Mouse (Mus musculus) cortical plate, adult 2 months (tissue): ENCODE measurements around the gene Snx29.
"Not testable (repeated sequence)": the region's sequence is repeated elsewhere in the genome, so short reads cannot be mapped to it uniquely, and the experiment has no call there.

Experiments
- CTCF ChIP-seq: fragments of 200-500 bp; IDR thresholded peaks from 2 replicates; pipeline ENCODE4 v1.5.1; 2011; ENCODE audit warnings: mild to moderate bottlenecking, control low read depth, low read length; ENCODE audit not compliant: insufficient read depth; ENCODE audit errors: extremely low read depth
- POLR2A ChIP-seq: fragments of 200-500 bp; IDR thresholded peaks from 2 replicates; pipeline ENCODE4 v1.6.1; 2011; ENCODE audit warnings: mild to moderate bottlenecking, low read length, control low read depth; ENCODE audit not compliant: insufficient read depth; ENCODE audit errors: extremely low read depth

DNA sequence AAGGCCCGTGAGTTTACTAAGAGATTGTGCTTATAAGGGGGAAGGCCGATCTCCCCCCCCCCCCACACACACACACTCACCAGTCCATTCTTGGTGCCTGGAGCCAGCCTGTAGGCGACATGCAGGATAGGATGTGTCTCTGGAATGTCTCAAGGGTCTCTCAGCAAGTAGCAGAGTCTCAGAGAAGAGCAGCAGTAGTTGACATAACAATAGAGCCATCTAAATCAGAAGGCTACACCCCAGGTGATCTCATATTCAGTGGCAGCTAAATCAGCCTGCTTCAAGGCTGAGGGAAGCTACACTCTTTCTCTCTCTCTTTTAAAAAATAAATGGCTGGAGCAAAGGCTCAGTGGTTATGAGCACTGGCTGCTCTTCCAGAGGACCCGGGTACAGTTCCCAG is 27.1 kb upstream of the Snx29 start:
- not testable (repeated sequence) for TF ChIP-seq CTCF, POLR2A
